Mouse (Mus musculus) forebrain, postnatal 0 days (tissue): ENCODE measurements around the gene Fgfr1op2. TPM values are rescaled to one million over a fixed set of nuclear protein-coding genes. Genes with fewer than 3 reads are reported as not detected.
A peak's percentile ranks its signal among the peaks of the same experiment; 100 is the strongest.

Source experiments
- ATAC-seq: fragments of 200-750 bp; cut with Nextera tagmentation; 2 replicates; pipeline ENCODE4 v1.8.0; 2017; ENCODE audit warnings: mild to moderate bottlenecking, moderate library complexity
- DNase-seq: peaks from one replicate; pipeline ENCODE4 v3.0.0-alpha.2; 2015
- H3K27ac ChIP-seq: fragments of 300-500 bp; sonication (generic); 2 replicates; pipeline ENCODE4 v1.5.1; 2014; ENCODE audit warnings: low read depth, mild to moderate bottlenecking, antibody characterized with exemption, low read length, moderate library complexity, mixed read lengths
- H3K27me3 ChIP-seq: fragments of 300-500 bp; sonication (generic); 2 replicates; pipeline ENCODE4 v1.6.1; 2014; ENCODE audit warnings: mild to moderate bottlenecking, low read length, mixed read lengths; ENCODE audit not compliant: insufficient read depth
- H3K36me3 ChIP-seq: fragments of 300-500 bp; sonication (generic); 2 replicates; pipeline ENCODE4 v1.6.1; 2014; ENCODE audit warnings: mild to moderate bottlenecking, moderate library complexity; ENCODE audit not compliant: insufficient read depth
- H3K4me1 ChIP-seq: fragments of 300-500 bp; sonication (generic); 2 replicates; pipeline ENCODE4 v1.6.1; 2014; ENCODE audit warnings: antibody characterized with exemption; ENCODE audit not compliant: insufficient read depth
- H3K4me2 ChIP-seq: fragments of 300-500 bp; sonication (generic); 2 replicates; pipeline ENCODE4 v1.6.1; 2014; ENCODE audit warnings: low read depth, mild to moderate bottlenecking, moderate library complexity
- H3K4me3 ChIP-seq: fragments of 300-500 bp; sonication (generic); 2 replicates; pipeline ENCODE4 v1.5.1; 2014; ENCODE audit warnings: low read depth, low read length, mixed read lengths
- H3K9ac ChIP-seq: fragments of 300-500 bp; sonication (generic); 2 replicates; pipeline ENCODE4 v1.6.1; 2014; ENCODE audit warnings: mild to moderate bottlenecking
- H3K9me3 ChIP-seq: fragments of 300-500 bp; sonication (generic); 2 replicates; pipeline ENCODE4 v1.6.1; 2016; ENCODE audit warnings: low read length
- CTCF ChIP-seq: sonication (generic); IDR thresholded peaks from 2 replicates; pipeline ENCODE4 v1.5.1; 2016; ENCODE audit warnings: antibody characterized with exemption, control low read depth, low read depth
- WGBS: fragments of 180-500 bp; shearing (Covaris S2); extraction: QIAGEN DNeasy Blood & Tissue Kit; methylation state at CpG from one replicate; pipeline ENCODE4 v1.1.7; 2014; 5-methylcytosine and 5-hydroxymethylcytosine counted together
- polyA plus RNA-seq: library from polyadenylated mRNA; unstranded; fragments of >200 nt; fragmentation: Nextera tagmentation; extraction: Ambion mirVana; gene quantifications from 2 replicates; pipeline ENCODE4 v1.2.1, GENCODE M21; 2015
- total RNA-seq: library from RNA; depleted of rRNA; stranded (reverse); fragments of >200 nt; gene quantifications from 2 replicates; pipeline ENCODE4 v1.2.3, GENCODE M21; 2014

Fgfr1op2 gene
- total and polyA plus RNA-seq, 2 experiments from 2014 or later, result 32.2 to 37.7 TPM

- Histone ChIP-seq H3K27ac (no peak overlapping the region), H3K4me3 (no peak overlapping the region), H3K4me2 (no peak overlapping the region), H3K36me3 (no peaks in the 10 kb centered on the region), H3K9ac (no peak overlapping the region), H3K4me1 (peaks cover 15% of the 10 kb centered on the region), H3K9me3 (no peaks in the 10 kb centered on the region), H3K27me3 (no peaks in the 10 kb centered on the region)
- no peak for ATAC-seq
- no peak for TF ChIP-seq CTCF
- DNase-seq, result no peak
These were observed 4.9 kb upstream of the Fgfr1op2 start for GRCm38 (mm10) chr6:146572073-146572472.

GRCm38 (mm10) chr6:146577310-146578109 is 507 bp downstream of the Fgfr1op2 start, which contains the start of gene Ints13:
Ints13 (minus strand) TSS chr6:146577835.
- ATAC-seq (peak; percentile 96), DNase-seq (peak; percentile 99)
- WGBS, result under 1% methylated on average over 77 of the region's 77 CpGs

DNA sequence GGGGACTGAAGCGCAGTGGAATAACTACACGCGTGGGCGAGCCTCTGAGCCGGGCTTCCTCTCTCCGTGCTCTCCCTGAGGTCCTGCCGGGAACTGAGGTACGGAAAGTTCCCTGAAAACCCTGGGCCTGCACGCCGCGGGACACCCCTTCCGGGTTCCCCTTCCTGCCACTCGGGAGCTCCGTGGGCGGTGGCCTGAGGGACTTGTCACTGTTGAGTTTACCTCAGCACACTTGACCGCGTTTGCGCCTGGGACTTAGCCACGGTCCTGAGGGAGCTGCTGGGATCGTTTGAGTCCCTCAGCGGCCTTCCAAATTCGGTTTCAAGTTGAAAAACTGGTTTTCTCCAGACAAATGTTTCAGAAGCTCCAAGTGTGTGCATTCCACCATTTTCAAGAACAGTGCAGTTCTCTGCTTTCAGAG is 1.1 kb downstream of the Fgfr1op2 start:
- Histone ChIP-seq H3K4me3 (peak overlapping the region; percentile 77), H3K9ac (peak overlapping the region; percentile 82), H3K27ac (peak overlapping the region; percentile 97), H3K9me3 (no peaks in the 10 kb centered on the region), H3K4me2 (peak overlapping the region; percentile 68), H3K4me1 (peaks cover 18% of the 10 kb centered on the region), H3K36me3 (no peaks in the 10 kb centered on the region), H3K27me3 (no peaks in the 10 kb centered on the region)
- DNase-seq (no peak), ATAC-seq (peak; percentile 44)
- WGBS, result under 1% methylated on average over 22 of the region's 22 CpGs
- no peak for TF ChIP-seq CTCF

More at GRCm38 (mm10) chr6:146577310-146578109, 507 bp downstream of the Fgfr1op2 start, which contains the start of gene Ints13:
- peak; percentile 29; the same call in 1 of the 2 replicates for TF ChIP-seq CTCF
- H3K36me3 ChIP-seq, result no peaks in the 10 kb centered on the region
- H3K27ac ChIP-seq, result peak within 1 kb of the TSS; percentile 97
- H3K27me3 ChIP-seq, result no peaks in the 10 kb centered on the region
- peaks cover 18% of the 10 kb centered on the region for H3K4me1 ChIP-seq
- H3K4me2 ChIP-seq, result peak within 1 kb of the TSS; percentile 68
- peak within 1 kb of the TSS; percentile 82 for H3K9ac ChIP-seq
- peak within 1 kb of the TSS; percentile 77 for H3K4me3 ChIP-seq
- H3K9me3 ChIP-seq, result no peaks in the 10 kb centered on the region

DNA sequence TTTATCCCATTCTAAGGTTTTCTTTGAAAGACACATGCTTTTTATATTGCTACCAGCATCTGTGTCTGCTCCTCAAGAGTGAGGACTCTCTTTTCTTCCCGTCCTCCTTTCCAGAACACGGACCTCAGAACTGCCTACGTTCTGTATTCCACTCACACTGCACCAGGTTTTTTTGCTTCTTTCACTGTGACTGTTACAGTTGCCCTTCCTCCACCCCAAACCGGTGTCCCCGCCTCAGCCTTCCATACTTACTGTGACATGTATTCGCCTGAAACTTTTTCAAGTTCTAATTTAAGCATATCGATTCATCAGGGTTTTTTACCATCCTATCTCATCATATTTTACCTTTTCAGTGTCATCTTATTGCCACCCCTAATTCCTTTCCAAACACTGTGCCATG is 1.6 kb downstream of the Fgfr1op2 start:
- ATAC-seq (no peak), DNase-seq (peak; percentile 35)
- Histone ChIP-seq H3K27me3 (no peaks in the 10 kb centered on the region), H3K9ac (peak overlapping the region; percentile 82), H3K4me1 (peaks cover 18% of the 10 kb centered on the region), H3K4me2 (peak overlapping the region; percentile 68), H3K27ac (peak overlapping the region; percentile 97), H3K36me3 (no peaks in the 10 kb centered on the region), H3K4me3 (peak overlapping the region; percentile 77), H3K9me3 (no peaks in the 10 kb centered on the region)
- no peak for TF ChIP-seq CTCF
- WGBS, result 8% methylated on average over 7 of the region's 7 CpGs

- Histone ChIP-seq H3K27ac (no peak overlapping the region), H3K4me2 (no peak overlapping the region), H3K4me3 (no peak overlapping the region), H3K9ac (no peak overlapping the region), H3K36me3 (no peaks in the 10 kb centered on the region; the same call in 1 of the 2 replicates), H3K4me1 (peaks cover 17% of the 10 kb centered on the region), H3K27me3 (no peaks in the 10 kb centered on the region), H3K9me3 (no peaks in the 10 kb centered on the region)
- ATAC-seq (no peak), DNase-seq (no peak)
- TF ChIP-seq CTCF, result no peak
- WGBS, result 31% methylated on average over 2 of the region's 2 CpGs
These were observed 3.5 kb downstream of the Fgfr1op2 start for GRCm38 (mm10) chr6:146580381-146580926.

DNA sequence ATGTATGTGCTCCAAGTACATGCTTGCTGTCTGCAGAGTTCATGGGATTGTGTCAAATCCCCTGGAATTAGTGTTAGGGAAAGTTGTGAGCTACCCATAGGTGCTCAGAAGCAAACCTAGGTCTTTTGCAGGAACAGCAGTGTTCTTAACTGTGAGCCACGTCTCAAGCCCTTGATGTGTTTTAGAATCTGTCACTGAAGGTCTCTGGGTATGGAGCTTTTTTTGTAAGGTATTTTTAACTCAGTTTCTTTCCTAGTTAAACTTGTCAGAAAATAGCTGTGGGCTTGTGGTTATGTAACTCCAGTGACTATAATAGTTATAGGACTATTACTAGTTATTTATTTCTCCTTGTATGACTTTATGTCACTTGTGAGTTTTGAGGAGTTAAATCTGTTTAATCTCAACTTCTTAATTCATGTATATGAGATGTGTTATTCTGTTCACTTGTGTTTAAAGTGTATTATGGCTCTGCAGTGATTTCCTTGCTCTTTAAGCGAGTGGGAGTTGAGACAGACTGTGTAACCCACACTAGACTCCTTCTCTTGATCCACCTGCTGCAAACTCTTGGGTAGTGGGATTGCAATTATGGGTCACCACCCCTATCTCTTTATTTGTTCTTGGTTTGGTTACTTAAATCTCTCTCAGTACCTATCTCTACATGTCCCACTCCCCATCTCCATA is 6.5 kb downstream of the Fgfr1op2 start:
- ATAC-seq (no peak), DNase-seq (no peak)
- TF ChIP-seq CTCF, result no peak
- no peak overlapping the region for H3K27ac ChIP-seq
- H3K4me3 ChIP-seq, result no peak overlapping the region
- H3K9ac ChIP-seq, result no peak overlapping the region
- 76% methylated on average over 2 of the region's 2 CpGs for WGBS
- H3K9me3 ChIP-seq, result no peaks in the 10 kb centered on the region
- no peak overlapping the region for H3K4me2 ChIP-seq
- no peaks in the 10 kb centered on the region for H3K27me3 ChIP-seq
- H3K36me3 ChIP-seq, result peaks cover 23% of the 10 kb centered on the region
- H3K4me1 ChIP-seq, result 0 out of 2 replicates have a peak, but pooled peaks cover 3% of the 10 kb centered on the region
